Mouse (Mus musculus) hindbrain, embryonic 13.5 days (tissue): ENCODE measurements around the gene Gmcl1. TPM values are rescaled to one million over a fixed set of nuclear protein-coding genes. Genes with fewer than 3 reads are reported as not detected.

Experiments used
- ATAC-seq: fragments of 200-750 bp; cut with Nextera tagmentation; 2 replicates; pipeline ENCODE4 v1.8.0; 2017; ENCODE audit warnings: moderate TSS enrichment; ENCODE audit not compliant: low FRiP score
- H3K27ac ChIP-seq: fragments of 300-500 bp; sonication (generic); 2 replicates; pipeline ENCODE4 v1.5.1; 2015; ENCODE audit warnings: inconsistent platforms, mild to moderate bottlenecking, moderate library complexity
- H3K27me3 ChIP-seq: fragments of 300-500 bp; sonication (generic); 2 replicates; pipeline ENCODE4 v1.6.1; 2015; ENCODE audit warnings: mild to moderate bottlenecking, inconsistent platforms
- H3K36me3 ChIP-seq: fragments of 300-500 bp; sonication (generic); 2 replicates; pipeline ENCODE4 v1.6.1; 2015; ENCODE audit warnings: mild to moderate bottlenecking, inconsistent platforms
- H3K4me1 ChIP-seq: fragments of 300-500 bp; sonication (generic); replicated peaks from 2 replicates; pipeline ENCODE4 v1.6.1; 2015; ENCODE audit warnings: inconsistent platforms
- H3K4me2 ChIP-seq: fragments of 300-500 bp; sonication (generic); 2 replicates; pipeline ENCODE4 v1.6.1; 2015; ENCODE audit warnings: inconsistent platforms, mild to moderate bottlenecking, moderate library complexity
- H3K4me3 ChIP-seq: fragments of 300-500 bp; sonication (generic); 2 replicates; pipeline ENCODE4 v1.5.1; 2015; ENCODE audit warnings: mild to moderate bottlenecking, inconsistent platforms
- H3K9ac ChIP-seq: fragments of 300-500 bp; sonication (generic); 2 replicates; pipeline ENCODE4 v1.6.1; 2015; ENCODE audit warnings: mild to moderate bottlenecking, inconsistent platforms
- H3K9me3 ChIP-seq: fragments of 300-500 bp; sonication (generic); 2 replicates; pipeline ENCODE4 v1.6.1; 2016; ENCODE audit warnings: inconsistent platforms
- WGBS: fragments of 180-500 bp; shearing (Covaris S2); methylation state at CpG from one replicate; pipeline ENCODE4 v1.1.7; 2015; 5-methylcytosine and 5-hydroxymethylcytosine counted together
- polyA plus RNA-seq: library from polyadenylated mRNA; unstranded; fragments of >200 nt; fragmentation: Nextera tagmentation; extraction: Ambion mirVana; gene quantifications from 2 replicates; pipeline ENCODE4 v1.2.1, GENCODE M21; 2015

Gene Gmcl1
- polyA plus RNA-seq, 1 experiment from 2014 or later = 44.2 TPM

- no peaks in the 10 kb centered on the region for H3K27me3 ChIP-seq
- ATAC-seq = no peak
- H3K9me3 ChIP-seq = no peaks in the 10 kb centered on the region
- H3K36me3 ChIP-seq = peaks cover 57% of the 10 kb centered on the region
- H3K4me1 ChIP-seq = no peaks in the 10 kb centered on the region
- H3K4me2 ChIP-seq = no peak overlapping the region
- H3K27ac ChIP-seq = no peak overlapping the region
- 88% methylated on average over 3 of the region's 3 CpGs for WGBS
- no peak overlapping the region for H3K9ac ChIP-seq
- no peak overlapping the region for H3K4me3 ChIP-seq
These were observed 11.2 kb downstream of the Gmcl1 start for GRCm38 (mm10) chr6:86721977-86722376.

- Histone ChIP-seq H3K27ac (no peak overlapping the region), H3K4me3 (no peak overlapping the region), H3K9me3 (no peaks in the 10 kb centered on the region), H3K36me3 (peaks cover 81% of the 10 kb centered on the region), H3K4me1 (no peaks in the 10 kb centered on the region), H3K27me3 (no peaks in the 10 kb centered on the region), H3K4me2 (no peak overlapping the region), H3K9ac (no peak overlapping the region)
- ATAC-seq = no peak
- WGBS = 80% methylated on average over 4 of the region's 4 CpGs
These were observed 25.0 kb downstream of the Gmcl1 start for GRCm38 (mm10) chr6:86708072-86708774.

GRCm38 (mm10) chr6:86702577-86702976, 30.6 kb downstream of the Gmcl1 start:
- no peak for ATAC-seq

GRCm38 (mm10) chr6:86697903-86698302, 35.3 kb downstream of the Gmcl1 start:
- 90% methylated on average over 6 of the region's 6 CpGs for whole genome bisulfite sequencing
- H3K9me3 ChIP-seq = no peaks in the 10 kb centered on the region

More at GRCm38 (mm10) chr6:86702577-86702976, 30.6 kb downstream of the Gmcl1 start:
- H3K9me3 ChIP-seq = no peaks in the 10 kb centered on the region
- no peak overlapping the region for H3K27ac ChIP-seq
- H3K27me3 ChIP-seq = no peaks in the 10 kb centered on the region
- no peaks in the 10 kb centered on the region for H3K4me1 ChIP-seq
- no peak overlapping the region for H3K9ac ChIP-seq
- no peak overlapping the region for H3K4me3 ChIP-seq
- WGBS = 93% methylated on average over 9 of the region's 9 CpGs
- peaks cover 97% of the 10 kb centered on the region for H3K36me3 ChIP-seq
- no peak overlapping the region for H3K4me2 ChIP-seq

GRCm38 (mm10) chr6:86696213-86696612, 37.0 kb downstream of the Gmcl1 start:
- peaks cover 77% of the 10 kb centered on the region for H3K36me3 ChIP-seq
- H3K27ac ChIP-seq = no peak overlapping the region
- H3K9me3 ChIP-seq = no peaks in the 10 kb centered on the region
- H3K27me3 ChIP-seq = no peaks in the 10 kb centered on the region
- H3K4me2 ChIP-seq = no peak overlapping the region
- H3K4me1 ChIP-seq = no peaks in the 10 kb centered on the region
- no peak for ATAC-seq
- H3K4me3 ChIP-seq = no peak overlapping the region
- 91% methylated on average over 10 of the region's 10 CpGs for WGBS
- H3K9ac ChIP-seq = no peak overlapping the region

More at GRCm38 (mm10) chr6:86697903-86698302, 35.3 kb downstream of the Gmcl1 start:
- H3K4me3 ChIP-seq = no peak overlapping the region
- ATAC-seq = no peak
- H3K4me2 ChIP-seq = no peak overlapping the region
- peaks cover 83% of the 10 kb centered on the region for H3K36me3 ChIP-seq
- H3K27me3 ChIP-seq = no peaks in the 10 kb centered on the region
- H3K9ac ChIP-seq = no peak overlapping the region
- no peaks in the 10 kb centered on the region for H3K4me1 ChIP-seq
- no peak overlapping the region for H3K27ac ChIP-seq

GRCm38 (mm10) chr6:86694465-86694864, 38.7 kb downstream of the Gmcl1 start:
- ATAC-seq = no peak
- Histone ChIP-seq H3K4me3 (no peak overlapping the region), H3K4me1 (no peaks in the 10 kb centered on the region), H3K9me3 (no peaks in the 10 kb centered on the region), H3K36me3 (peaks cover 77% of the 10 kb centered on the region), H3K9ac (0 out of 2 replicates have a peak overlapping the region, but pooled peaks have one; percentile 43), H3K4me2 (no peak overlapping the region), H3K27me3 (no peaks in the 10 kb centered on the region), H3K27ac (no peak overlapping the region)

- H3K36me3 ChIP-seq = peaks cover 56% of the 10 kb centered on the region
- H3K9ac ChIP-seq = no peak overlapping the region
- WGBS = 93% methylated on average over 3 of the region's 3 CpGs
- H3K4me3 ChIP-seq = no peak overlapping the region
- ATAC-seq = no peak
- no peaks in the 10 kb centered on the region for H3K9me3 ChIP-seq
- H3K4me2 ChIP-seq = no peak overlapping the region
- H3K27me3 ChIP-seq = no peaks in the 10 kb centered on the region
- peaks cover 2% of the 10 kb centered on the region; the same call in 1 of the 2 replicates for H3K4me1 ChIP-seq
- no peak overlapping the region for H3K27ac ChIP-seq
These were observed 43.5 kb downstream of the Gmcl1 start for GRCm38 (mm10) chr6:86689671-86690070.

GRCm38 (mm10) chr6:86686971-86687370, 46.2 kb downstream of the Gmcl1 start:
- Histone ChIP-seq H3K4me2 (no peak overlapping the region), H3K9me3 (no peaks in the 10 kb centered on the region), H3K4me3 (no peak overlapping the region), H3K9ac (no peak overlapping the region), H3K4me1 (peaks cover 18% of the 10 kb centered on the region), H3K27ac (no peak overlapping the region), H3K36me3 (peaks cover 54% of the 10 kb centered on the region), H3K27me3 (no peaks in the 10 kb centered on the region)
- WGBS = 72% methylated on average over 1 of the region's 1 CpGs
- ATAC-seq = no peak

GRCm38 (mm10) chr6:86684655-86685011, 48.5 kb downstream of the Gmcl1 start:
- 42% methylated on average over 12 of the region's 12 CpGs for WGBS
- H3K4me2 ChIP-seq = peak overlapping the region; percentile 91
- H3K36me3 ChIP-seq = peaks cover 54% of the 10 kb centered on the region
- peaks cover 18% of the 10 kb centered on the region for H3K4me1 ChIP-seq
- H3K9me3 ChIP-seq = no peaks in the 10 kb centered on the region
- peak; percentile 32 for ATAC-seq
- peak overlapping the region; percentile 60; the same call in 1 of the 2 replicates for H3K27ac ChIP-seq
- H3K27me3 ChIP-seq = no peaks in the 10 kb centered on the region
- peak overlapping the region; percentile 81 for H3K4me3 ChIP-seq
- peak overlapping the region; percentile 85 for H3K9ac ChIP-seq

GRCm38 (mm10) chr6:86683872-86684654, 49.1 kb downstream of the Gmcl1 start, which contains the start of gene Snrnp27:
TSS of gene Snrnp27 (minus strand) at chr6:86684522.
- H3K9ac ChIP-seq = peak within 1 kb of the TSS; percentile 85
- ATAC-seq = peak; percentile 89
- peaks cover 54% of the 10 kb centered on the region for H3K36me3 ChIP-seq
- peaks cover 18% of the 10 kb centered on the region for H3K4me1 ChIP-seq
- 3% methylated on average over 34 of the region's 36 CpGs for WGBS
- H3K4me3 ChIP-seq = peak within 1 kb of the TSS; percentile 81
- no peaks in the 10 kb centered on the region for H3K27me3 ChIP-seq
- peak within 1 kb of the TSS; percentile 71 for H3K27ac ChIP-seq
- H3K9me3 ChIP-seq = no peaks in the 10 kb centered on the region
- H3K4me2 ChIP-seq = peak within 1 kb of the TSS; percentile 91

- Histone ChIP-seq H3K4me1 (peaks cover 18% of the 10 kb centered on the region), H3K9me3 (no peaks in the 10 kb centered on the region), H3K9ac (no peak overlapping the region), H3K36me3 (peaks cover 63% of the 10 kb centered on the region), H3K4me2 (no peak overlapping the region), H3K27me3 (no peaks in the 10 kb centered on the region), H3K4me3 (no peak overlapping the region), H3K27ac (no peak overlapping the region)
- no peak for ATAC-seq
- WGBS = 95% methylated on average over 3 of the region's 3 CpGs
These were observed 51.9 kb downstream of the Gmcl1 start for GRCm38 (mm10) chr6:86681289-86681688.

- Histone ChIP-seq H3K36me3 (peaks cover 84% of the 10 kb centered on the region), H3K27ac (no peak overlapping the region), H3K27me3 (no peaks in the 10 kb centered on the region), H3K4me3 (no peak overlapping the region), H3K4me1 (peaks cover 8% of the 10 kb centered on the region), H3K4me2 (no peak overlapping the region), H3K9ac (no peak overlapping the region), H3K9me3 (no peaks in the 10 kb centered on the region)
- WGBS = 74% methylated on average over 6 of the region's 6 CpGs
- ATAC-seq = no peak
These were observed 54.8 kb downstream of the Gmcl1 start for GRCm38 (mm10) chr6:86678341-86678740.
